Mouse (Mus musculus): ENCODE results near the gene Irs2.

The Irs2 gene

DNA sequence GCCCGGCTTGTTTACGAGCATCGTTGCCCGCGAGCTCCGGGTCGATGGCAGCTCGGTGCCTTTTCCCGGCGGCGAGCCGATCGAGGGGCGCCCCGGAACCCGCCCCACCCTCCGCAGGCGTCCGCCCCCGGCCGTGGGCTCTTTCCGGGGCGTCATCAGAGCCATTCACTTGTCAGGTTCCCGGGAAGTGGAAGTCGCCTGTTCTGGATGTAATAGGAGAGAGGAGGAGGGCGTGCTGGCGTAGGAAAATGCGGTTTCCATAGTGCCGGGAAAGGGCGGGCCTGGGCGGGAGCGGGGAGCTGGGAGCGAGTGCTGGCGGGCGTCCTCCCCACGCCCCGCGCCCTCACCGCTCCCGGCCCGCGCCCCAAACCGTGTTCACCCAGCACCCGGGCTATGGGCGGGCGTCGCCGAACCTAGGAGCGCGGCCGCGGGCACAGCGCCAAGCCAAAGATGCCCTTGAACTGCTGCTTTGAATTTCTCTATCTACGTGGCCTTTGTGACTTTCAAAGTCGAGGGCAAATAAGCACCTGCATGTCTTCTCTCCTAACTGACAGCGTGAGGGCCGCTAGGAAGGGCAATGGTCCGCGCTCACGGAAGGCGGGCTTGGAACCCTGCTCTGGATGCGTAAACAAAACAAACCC, 1.3 kb upstream of the Irs2 start:
- no peak for DNase-seq (ENCODE audit: low read depth)

DNA sequence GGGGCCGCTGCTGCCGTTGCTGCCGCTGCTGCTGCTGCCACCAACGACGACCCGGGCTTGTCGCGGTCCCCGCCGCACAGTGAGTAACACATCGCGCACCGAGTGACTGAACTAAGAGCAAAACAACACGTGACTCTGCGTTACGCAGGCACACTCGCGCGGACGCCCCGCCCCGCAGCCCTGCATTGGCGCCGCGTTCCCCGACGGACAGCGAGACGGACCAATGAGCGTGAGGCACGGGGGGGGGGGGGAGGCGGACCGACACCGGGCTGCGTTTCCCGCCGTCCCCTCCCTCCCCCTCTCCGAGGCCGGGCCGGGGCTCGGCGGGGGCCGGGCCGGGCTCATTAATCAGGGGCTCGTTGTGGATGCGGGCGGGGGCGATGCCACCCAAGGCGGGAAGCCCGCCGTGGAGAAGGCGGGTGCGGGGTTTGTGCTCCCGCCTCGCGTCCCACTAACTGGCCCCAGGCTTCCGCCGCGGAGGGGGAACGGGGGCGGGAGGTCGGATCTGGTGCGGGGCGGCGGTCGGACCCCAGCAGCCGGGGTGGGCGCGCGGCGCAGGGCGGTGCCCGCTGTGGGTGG, 673 bp upstream of the Irs2 start:
- DNase-seq (ENCODE audit: low read depth): peak; percentile 92

DNA sequence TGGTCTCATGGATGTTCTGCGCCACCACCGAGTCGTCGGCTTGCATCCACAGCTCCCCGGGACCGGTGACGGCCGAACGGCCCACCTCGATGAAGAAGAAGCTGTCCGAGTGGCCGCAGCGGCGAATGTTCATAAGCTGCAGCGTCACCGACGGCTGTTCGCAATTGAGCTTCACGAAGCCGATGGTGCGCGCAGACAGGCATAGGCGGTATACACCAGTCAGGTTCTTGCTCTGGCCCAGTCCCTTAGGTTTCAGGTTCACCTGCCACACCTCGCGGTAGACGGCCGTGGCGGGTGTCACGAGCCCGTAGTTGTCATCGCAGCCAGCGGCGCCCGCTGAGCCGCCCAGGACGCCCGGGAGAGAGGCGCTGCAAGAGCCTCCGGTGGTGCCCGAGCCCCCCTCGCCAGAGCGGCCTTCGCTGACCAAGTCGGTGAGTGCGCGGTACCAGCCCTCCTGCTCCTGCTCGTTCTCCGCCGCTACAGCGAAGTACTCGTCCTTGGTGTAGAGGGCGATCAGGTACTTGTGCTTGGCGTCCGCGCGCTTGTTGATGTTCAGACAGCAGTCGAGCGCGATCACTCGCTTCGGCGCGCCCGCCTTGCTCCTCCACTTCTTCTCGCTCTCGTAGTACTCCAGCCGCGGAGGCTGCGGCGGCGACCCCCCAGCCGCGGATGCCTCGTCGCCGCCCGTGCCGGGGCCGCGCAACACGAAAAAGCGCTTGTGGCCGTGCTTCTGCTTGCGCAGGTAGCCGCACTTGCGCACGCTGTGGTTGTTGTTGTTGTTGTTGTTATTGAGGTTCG, 478 bp downstream of the Irs2 start:
- no peak for DNase-seq (ENCODE audit: low read depth)

DNA sequence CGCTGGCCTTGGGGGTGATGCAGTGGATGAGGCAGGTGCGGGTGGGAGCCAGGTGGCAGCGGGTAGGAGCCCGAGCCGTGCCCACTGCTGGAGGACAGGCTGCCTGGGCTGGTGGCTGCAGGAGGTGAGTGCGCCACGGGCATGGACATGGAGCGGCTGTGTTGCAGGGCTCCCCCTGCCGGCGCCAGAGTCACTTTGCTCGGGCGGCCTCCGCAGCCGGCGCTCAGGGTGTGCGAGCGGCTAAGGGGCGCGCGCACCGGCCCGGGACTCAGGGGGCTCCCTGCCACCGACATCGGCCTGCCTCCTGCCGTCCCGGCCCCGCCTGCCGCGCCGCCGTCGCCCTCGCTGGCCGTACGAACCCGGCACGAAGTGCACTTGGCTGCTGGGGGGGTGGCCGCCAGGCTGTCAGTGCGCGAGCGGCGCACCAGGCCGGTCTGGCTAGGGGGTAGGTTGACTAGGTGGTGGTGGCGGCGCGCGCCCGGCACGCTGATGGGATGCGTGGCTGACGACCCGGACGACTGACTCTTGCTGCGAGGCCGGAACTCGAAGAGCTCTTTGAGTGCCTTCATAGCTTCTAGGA, 1.2 kb downstream of the Irs2 start:
- DNase-seq (ENCODE audit: low read depth): peak; percentile 73

DNA sequence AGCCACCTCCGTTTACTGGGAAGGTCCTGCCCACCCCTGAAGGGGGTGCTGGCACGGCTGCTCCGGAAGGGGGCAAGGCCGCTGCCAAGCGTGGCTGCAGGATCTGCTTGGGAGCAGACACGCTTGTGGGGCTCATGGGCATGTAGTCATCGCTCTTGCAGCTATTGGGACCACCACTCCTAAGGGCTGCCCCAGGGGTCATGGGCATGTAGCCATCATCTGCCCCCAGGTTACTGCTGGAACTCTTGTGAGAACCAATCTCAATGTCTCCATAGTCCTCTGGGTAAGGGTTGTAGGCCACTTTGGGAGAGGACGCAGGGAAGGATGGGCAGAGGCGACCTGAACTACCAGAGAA, 2.0 kb downstream of the Irs2 start:
- DNase-seq (ENCODE audit: low read depth): no peak

DNA sequence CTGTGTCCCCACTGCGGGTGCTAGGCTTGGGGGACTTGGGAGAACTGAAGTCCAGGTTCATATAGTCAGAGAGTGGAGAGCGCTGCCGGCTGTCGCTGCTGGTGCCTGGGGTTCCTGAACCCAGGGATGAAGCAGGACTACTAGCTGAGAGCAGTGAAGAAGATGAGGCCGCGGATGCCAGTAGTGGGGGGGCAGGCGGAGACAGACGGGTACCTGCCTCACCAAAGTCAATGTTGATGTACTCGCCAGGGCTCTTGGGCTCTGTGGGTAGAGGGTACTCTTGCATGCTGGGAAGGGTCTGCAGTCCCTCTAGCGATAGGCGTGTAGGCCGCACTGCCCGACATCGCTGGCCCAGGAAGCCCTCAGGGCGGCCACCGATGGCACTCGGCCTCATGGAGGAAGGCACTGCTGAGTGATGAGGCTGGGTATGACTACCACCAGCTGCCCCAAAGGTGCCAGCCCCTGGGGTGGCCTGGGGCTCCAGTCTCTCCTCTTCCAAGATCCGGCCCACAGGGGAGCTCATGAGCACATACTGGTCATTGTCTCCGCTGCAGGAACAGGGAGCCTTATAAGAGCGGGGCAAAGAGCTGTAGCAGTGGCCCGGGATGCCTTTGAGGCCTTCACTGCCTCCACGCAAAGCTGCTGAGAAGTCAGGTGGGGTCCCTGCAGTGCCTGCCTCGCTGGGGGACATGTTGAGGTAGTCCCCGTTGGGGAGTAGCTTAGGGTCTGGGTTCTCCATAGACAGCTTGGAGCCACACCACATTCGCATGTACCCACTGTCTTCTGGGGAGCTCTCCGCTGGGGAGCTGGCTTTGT, 2.6 kb downstream of the Irs2 start:
- DNase-seq (ENCODE audit: low read depth): no peak

DNA sequence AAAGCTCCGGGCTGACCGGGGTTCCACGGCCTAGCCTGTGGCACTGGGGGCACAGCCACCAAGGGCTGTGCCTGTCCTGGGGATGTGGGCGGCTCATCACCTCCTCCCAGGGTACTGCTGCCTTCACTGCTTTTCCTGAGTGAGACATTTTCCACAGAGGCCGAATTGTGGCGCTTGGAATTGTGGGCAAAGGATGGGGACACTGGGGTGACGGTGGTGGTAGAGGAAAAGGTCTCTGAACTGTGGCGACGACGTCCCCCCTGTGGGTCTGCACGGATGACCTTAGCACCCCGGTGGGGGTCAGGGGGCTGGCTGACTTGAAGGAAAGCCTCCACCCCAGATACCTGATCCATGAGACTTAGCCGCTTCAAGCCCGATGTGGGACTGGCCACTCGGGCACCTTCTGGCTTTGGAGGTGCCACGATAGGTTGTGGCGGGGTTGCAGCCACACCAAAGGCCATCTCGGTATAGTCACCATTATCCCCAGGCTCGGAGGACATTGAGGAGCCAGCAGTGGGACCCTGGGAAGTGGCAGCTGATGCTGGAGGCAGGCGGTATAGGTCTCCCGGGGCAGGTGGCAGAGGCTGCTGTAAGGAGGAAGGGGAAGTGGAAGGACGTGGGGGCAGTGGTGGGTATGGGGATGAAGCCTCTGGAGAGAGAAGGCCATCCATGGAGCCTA, 3.3 kb downstream of the Irs2 start:
- DNase-seq (ENCODE audit: low read depth): no peak

DNA sequence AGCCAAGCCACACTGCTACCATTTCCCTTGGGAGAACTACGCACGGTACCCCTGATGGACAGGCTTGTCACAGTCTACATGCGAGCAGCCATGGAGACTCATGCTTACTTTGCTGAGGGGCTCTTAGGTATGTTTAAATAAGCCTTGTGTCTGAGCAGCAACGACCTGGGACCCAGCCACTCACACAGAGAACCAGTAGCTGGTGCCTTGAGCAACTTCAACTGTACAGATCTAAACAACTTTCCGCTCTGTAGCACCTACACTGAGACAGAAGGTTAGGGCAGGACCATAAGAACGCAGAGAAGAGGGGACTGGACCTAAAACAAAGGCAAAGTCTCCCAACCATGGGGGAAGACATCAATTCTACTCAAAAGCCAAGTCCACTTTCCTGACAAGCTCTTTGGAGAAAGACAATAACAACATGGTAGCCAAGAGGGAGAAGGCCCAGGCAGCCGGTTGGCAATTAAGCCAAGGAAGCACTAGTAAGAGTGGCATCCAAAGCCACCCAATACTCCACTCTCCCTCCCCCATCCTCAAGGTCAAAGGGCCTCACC, 4.3 kb downstream of the Irs2 start:
- no peak for DNase-seq (ENCODE audit: low read depth)

DNA sequence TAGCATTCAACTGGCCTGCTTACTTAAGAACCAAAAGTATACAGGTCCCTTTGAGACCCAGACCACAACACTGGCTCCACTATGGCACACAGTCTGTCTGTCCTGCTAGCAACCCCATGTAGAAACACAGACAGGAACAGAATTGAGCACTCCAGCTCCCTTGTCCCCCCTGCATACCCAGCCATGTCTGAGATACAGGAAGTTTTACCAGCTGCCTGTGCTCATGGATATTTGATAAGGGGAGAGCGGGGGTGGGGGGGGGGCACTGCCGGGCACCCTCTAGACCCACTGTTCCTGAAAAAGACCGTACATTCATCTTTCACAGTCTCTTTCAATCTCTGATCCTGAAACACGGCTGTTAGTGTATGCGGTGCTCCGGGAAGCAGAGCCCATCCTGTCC, 5.0 kb downstream of the Irs2 start:
- no peak for DNase-seq (ENCODE audit: low read depth)

DNA sequence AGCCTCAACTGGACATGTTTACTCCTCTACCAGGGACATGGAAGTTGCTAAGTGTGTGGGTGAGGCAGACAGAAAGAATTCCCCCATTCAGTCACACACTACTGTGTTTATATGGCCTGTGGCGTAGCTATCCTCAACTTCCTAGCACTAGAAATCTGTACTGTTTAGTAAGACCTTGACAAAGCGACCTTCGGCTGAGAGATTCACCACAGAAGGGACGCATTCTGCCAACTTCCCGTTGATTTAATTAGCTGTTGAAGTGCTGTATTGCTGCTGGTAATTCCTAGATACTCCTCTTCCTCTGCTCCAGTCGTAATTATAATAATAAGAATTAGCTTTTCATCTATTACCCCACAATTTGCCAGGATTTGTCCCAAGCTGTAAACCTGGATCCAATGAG, 5.4 kb downstream of the Irs2 start:
- DNase-seq (ENCODE audit: low read depth): no peak

DNA sequence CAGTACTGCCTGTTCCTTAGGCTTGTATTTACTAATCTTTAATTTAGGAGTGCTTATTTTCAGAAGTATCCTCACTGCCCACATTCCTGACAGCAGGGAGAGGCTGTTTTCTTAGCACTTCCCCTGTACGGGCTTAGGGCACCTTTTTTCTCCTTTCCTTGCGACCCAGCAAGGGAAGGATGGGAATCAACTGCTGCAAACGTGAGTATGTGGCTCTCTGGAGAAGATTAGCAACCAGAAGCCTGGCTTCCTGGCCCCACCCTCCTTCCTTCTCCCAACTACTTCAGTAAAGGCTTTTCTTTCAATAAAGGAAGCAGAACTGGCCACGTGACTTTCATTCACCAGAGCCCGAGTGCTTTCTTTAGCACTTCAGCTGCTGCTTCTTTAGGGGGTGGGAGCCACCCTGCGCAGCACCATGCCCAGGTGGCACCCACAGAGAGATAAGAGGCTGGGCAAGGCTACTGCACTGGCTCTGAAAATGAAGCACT, 7.2 kb downstream of the Irs2 start:
- DNase-seq (ENCODE audit: low read depth): no peak

DNA sequence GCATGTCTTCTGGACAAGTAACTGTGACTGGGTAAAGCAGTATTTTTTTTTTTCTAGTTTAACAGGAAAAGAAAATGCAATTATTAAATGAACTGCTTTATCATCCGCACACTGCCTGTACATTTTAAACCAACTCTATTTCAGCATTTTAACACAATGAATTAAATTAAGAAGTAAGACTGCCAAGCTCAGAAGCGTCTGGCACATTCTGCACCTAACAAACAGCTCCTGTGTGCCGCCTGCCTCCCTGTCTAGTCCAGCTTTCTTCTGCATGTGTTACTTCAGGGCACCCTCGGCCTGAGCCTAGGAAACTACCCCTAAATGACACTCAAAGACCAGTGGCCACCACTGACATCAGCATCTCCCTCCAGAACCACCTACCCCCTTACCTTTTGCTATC, 8.7 kb downstream of the Irs2 start:
- no peak for DNase-seq (ENCODE audit: low read depth)

DNA sequence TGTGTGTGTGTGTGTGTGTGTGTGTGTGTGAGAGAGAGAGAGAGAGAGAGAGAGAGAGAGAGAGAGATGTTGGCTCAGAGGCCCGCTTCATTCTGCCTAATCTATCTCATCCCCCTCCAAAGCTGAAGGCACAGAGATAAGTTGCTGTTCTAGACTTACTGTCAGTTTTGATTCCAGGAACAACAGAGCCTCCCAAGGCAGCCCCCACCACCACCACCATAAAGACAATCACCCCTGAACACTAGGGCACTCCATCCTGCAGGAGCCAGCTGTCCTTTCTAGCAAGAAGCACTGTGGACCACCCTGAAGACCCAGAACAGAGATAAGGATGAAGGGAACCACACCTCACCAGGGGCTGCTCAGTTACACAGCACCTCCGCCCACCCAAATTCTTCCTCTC, 12.0 kb downstream of the Irs2 start:
- peak; percentile 77 for DNase-seq (ENCODE audit: low read depth)

DNA sequence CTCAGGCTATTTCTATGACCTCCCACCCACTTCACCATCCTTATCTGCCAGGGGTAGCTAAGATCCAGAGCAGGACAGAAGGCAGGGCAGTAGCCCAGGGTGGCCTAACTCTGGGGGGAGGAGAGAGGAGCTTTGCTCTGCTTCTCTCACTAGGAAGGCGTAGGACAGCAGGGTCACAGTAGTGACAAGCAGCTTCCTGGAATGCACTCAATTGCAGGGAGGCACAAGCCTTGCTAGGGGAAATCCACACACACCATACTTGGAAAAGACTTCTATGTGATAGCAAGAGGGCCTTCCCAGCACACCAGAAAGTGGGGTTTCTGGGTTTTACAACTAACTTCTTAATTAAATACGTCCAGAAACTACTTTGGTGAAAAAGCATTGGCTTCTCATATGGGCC, 12.5 kb downstream of the Irs2 start:
- no peak for DNase-seq (ENCODE audit: low read depth)

DNA sequence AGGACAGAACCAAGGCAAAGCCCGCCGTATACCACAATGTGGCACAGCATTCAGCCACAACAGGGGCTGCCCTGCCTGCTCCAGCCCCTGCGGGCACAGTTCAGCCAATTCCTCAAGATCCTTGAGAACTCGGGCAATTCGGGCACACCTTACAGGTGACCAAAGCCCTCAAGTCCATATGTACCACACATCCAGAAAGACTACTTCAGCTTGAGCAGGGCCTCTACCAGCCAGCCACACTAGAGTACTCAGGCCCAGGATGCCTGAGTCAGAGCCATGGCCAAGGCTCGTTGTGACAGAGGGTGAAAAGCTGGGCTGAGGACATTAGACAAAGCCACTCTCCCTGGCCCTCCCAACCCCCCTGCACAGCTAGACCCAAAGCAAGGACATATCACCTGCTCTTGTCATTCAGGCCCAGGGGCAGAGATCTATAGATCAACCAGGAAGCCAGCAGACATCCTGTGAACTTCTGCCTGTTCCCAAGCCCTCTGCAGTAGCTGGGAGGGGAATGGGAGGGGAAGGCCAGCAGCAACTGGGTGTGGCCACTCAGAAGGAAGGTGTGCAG, 13.8 kb downstream of the Irs2 start:
- no peak for DNase-seq (ENCODE audit: low read depth)

DNA sequence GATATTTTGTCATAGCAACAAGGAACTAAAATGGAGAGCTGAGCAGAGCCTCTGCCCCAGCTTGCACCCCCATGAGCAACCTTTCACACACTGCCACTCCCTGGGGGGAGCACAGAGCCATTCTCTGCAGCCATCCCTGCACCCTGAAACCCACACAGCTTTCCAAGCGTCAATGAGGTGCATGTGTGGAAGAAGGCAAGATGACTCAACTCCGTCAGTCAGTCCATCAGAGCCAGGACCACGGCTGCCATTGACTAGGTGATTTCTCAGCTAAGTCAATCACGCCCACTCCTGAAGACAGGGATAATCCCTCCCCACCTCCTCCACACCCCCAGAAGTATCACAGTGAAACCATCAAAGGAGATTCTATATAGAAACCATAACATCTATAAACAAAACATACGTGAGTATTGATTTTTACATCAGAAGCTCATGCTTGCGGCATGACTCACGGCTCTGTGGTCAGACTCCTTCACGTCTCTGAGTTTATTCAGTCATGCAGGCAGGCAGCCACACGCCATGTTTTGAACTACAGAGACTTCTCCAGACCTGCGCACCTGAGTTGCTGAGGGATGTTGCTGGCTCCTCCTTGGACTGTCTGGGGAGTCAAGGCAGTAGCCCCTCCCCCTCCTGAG, 14.6 kb downstream of the Irs2 start:
- DNase-seq (ENCODE audit: low read depth): no peak

DNA sequence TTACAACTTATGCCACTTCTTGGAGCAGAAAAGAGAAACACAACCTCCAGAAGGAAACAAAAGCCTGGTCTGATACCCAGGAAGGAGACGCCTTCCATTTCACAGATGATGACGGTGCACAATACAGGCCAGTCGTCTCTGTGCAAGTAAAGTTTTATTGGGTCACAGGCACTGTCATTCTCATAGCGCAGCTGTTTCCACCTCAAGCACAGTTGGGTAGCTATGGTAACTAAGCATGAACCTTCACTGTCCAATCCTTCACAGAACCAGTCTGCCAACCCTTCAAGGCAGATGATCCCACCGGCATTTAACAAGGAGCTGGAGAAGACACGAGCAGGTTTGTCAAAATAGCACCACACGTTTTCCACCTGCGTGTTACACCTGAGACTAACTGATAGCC, 16.2 kb downstream of the Irs2 start:
- no peak for DNase-seq (ENCODE audit: low read depth)

DNA sequence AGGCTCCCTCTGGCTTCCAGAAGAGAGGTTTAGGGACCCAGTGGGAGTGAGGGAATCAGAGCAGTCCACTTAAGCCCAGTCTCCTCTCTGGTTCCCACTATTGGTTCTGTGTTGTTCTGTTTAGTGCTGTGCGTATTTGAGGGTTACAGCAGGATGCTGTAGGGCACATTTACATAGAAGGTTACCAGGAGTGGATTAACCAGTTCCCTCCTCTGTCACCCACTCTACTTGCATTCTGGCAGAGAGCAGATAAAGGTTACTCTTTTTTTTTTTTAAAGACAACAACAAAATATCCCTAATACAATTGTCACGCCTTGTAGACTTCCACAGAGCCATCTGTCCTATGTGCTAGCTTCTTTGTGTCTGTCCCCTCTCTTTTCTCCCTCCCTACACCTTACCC, 16.9 kb downstream of the Irs2 start:
- no peak for DNase-seq (ENCODE audit: low read depth)

DNA sequence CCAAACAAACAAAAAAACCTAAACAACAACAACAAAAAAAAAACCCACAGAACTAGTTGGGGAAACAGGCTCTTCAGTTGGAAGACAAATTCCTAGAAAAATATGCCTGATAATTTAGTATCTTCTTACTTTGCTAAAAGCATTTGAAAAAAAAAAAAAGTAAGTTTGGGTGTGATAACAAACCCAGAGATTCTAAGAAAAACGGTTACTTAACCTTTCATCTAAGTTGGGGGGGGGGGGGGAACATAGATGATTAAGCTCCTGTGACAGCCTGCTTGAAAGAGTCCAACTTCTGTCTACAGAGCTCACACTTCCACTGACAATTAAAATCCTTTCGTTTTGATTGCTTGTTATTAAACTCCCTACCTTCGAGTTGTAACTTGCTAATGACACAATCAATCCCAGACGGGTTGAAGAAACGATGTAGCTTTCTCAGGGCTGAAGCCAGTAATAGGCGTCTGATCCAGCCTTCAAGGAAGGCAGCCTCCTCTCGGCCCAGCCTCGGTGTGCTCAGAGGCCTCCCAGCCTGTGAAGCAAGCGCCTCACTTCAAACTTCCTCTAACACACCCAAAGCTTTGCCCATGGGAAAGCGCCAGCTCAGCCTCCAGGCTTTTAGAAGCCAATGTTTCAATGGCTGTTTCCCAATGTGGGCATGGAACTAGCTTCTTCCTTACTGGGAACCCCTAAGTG, 17.7 kb downstream of the Irs2 start:
- peak; percentile 67 for DNase-seq (ENCODE audit: low read depth)

DNA sequence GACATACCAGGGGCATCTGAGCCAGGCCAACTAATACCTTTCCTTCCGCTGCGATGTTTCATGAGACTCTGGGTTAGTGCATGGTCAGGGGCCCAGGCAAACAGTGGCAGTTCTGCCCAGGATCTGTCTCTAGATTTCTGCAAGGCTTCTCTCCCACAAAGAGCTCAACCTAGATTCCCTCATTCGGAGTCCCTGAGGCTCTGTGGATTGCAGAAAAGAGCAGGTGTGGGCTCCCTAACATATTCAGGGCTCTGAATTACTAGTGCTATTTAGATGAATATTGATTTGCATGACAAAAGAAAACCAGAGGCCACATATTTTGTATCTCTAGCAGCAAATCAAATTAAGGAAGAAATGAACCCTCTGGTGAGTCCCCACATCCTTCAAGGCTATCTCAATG, 18.3 kb downstream of the Irs2 start:
- no peak for DNase-seq (ENCODE audit: low read depth)
